Mouse (Mus musculus): ENCODE data around the gene Lhfp. TPM values are rescaled to one million over a fixed set of nuclear protein-coding genes. Genes with fewer than 3 reads are reported as not detected.

Gene Lhfp
- polyA plus RNA-seq, 1 experiment from 2014 or later, result 41.0 TPM

- H3K9me3 ChIP-seq, result no peaks in the 10 kb centered on the region
- no peaks in the 10 kb centered on the region for H3K36me3 ChIP-seq
- WGBS, result 71% methylated on average over 11 of the region's 11 CpGs
- peaks cover 24% of the 10 kb centered on the region for H3K4me1 ChIP-seq
- H3K4me3 ChIP-seq, result peak overlapping the region; percentile 17
- H3K27ac ChIP-seq (replicated peaks), result no peak overlapping the region
- H3K27me3 ChIP-seq, result no peaks in the 10 kb centered on the region
- H3K9ac ChIP-seq (replicated peaks), result peak overlapping the region; percentile 30; the same call in 1 of the 2 replicates
- no peak for ATAC-seq (replicated peaks)
- peak overlapping the region; percentile 29 for H3K4me2 ChIP-seq (replicated peaks)
These were observed 3.5 kb downstream of the Lhfp start for GRCm38 (mm10) chr3:53044682-53045299.

GRCm38 (mm10) chr3:53045697-53046096, 4.4 kb downstream of the Lhfp start:
- H3K4me1 ChIP-seq, result peaks cover 24% of the 10 kb centered on the region
- H3K36me3 ChIP-seq, result no peaks in the 10 kb centered on the region
- H3K4me3 ChIP-seq, result no peak overlapping the region
- no peak overlapping the region for H3K4me2 ChIP-seq (replicated peaks)
- WGBS, result 81% methylated on average over 4 of the region's 4 CpGs
- no peaks in the 10 kb centered on the region for H3K27me3 ChIP-seq
- no peak overlapping the region for H3K27ac ChIP-seq (replicated peaks)
- no peaks in the 10 kb centered on the region for H3K9me3 ChIP-seq
- no peak for ATAC-seq (replicated peaks)
- H3K9ac ChIP-seq (replicated peaks), result no peak overlapping the region

GRCm38 (mm10) chr3:53046371-53046770, 5.0 kb downstream of the Lhfp start:
- WGBS, result 90% methylated on average over 6 of the region's 6 CpGs
- H3K9ac ChIP-seq (replicated peaks), result no peak overlapping the region
- no peaks in the 10 kb centered on the region for H3K9me3 ChIP-seq
- H3K4me1 ChIP-seq, result peaks cover 18% of the 10 kb centered on the region
- no peak overlapping the region for H3K4me3 ChIP-seq
- H3K4me2 ChIP-seq (replicated peaks), result no peak overlapping the region
- H3K27me3 ChIP-seq, result no peaks in the 10 kb centered on the region
- ATAC-seq (replicated peaks), result no peak
- no peaks in the 10 kb centered on the region for H3K36me3 ChIP-seq
- no peak overlapping the region for H3K27ac ChIP-seq (replicated peaks)

- Histone ChIP-seq H3K4me1 (peaks cover 2% of the 10 kb centered on the region; the same call in 1 of the 2 replicates), H3K27me3 (no peaks in the 10 kb centered on the region), H3K36me3 (no peaks in the 10 kb centered on the region), H3K9ac (replicated peaks) (no peak overlapping the region), H3K27ac (replicated peaks) (no peak overlapping the region), H3K4me3 (no peak overlapping the region), H3K9me3 (no peaks in the 10 kb centered on the region), H3K4me2 (replicated peaks) (no peak overlapping the region)
- whole genome bisulfite sequencing, result 58% methylated on average over 8 of the region's 8 CpGs
- no peak for ATAC-seq (replicated peaks)
These were observed 11.1 kb downstream of the Lhfp start for GRCm38 (mm10) chr3:53052385-53052784.

- H3K4me2 ChIP-seq (replicated peaks), result no peak overlapping the region
- H3K9me3 ChIP-seq, result no peaks in the 10 kb centered on the region
- no peak for ATAC-seq (replicated peaks)
- no peak overlapping the region for H3K27ac ChIP-seq (replicated peaks)
- peaks cover 2% of the 10 kb centered on the region; the same call in 1 of the 2 replicates for H3K4me1 ChIP-seq
- no peak overlapping the region for H3K9ac ChIP-seq (replicated peaks)
- no peak overlapping the region for H3K4me3 ChIP-seq
- H3K27me3 ChIP-seq, result no peaks in the 10 kb centered on the region
- no peaks in the 10 kb centered on the region for H3K36me3 ChIP-seq
- WGBS, result 93% methylated on average over 10 of the region's 10 CpGs
These were observed 15.1 kb downstream of the Lhfp start for GRCm38 (mm10) chr3:53056430-53056829.

GRCm38 (mm10) chr3:53059959-53060358, 18.6 kb downstream of the Lhfp start:
- WGBS, result 94% methylated on average over 2 of the region's 2 CpGs

GRCm38 (mm10) chr3:53063423-53064147, 22.3 kb downstream of the Lhfp start:
- Histone ChIP-seq H3K4me2 (replicated peaks) (no peak overlapping the region), H3K36me3 (no peaks in the 10 kb centered on the region), H3K9me3 (no peaks in the 10 kb centered on the region), H3K27ac (replicated peaks) (no peak overlapping the region), H3K9ac (replicated peaks) (no peak overlapping the region), H3K27me3 (no peaks in the 10 kb centered on the region), H3K4me3 (no peak overlapping the region), H3K4me1 (no peaks in the 10 kb centered on the region)
- WGBS, result 59% methylated on average over 13 of the region's 13 CpGs
- no peak for ATAC-seq (replicated peaks)

More at GRCm38 (mm10) chr3:53059959-53060358, 18.6 kb downstream of the Lhfp start:
- no peaks in the 10 kb centered on the region for H3K4me1 ChIP-seq
- no peaks in the 10 kb centered on the region for H3K27me3 ChIP-seq
- no peaks in the 10 kb centered on the region for H3K9me3 ChIP-seq
- H3K27ac ChIP-seq (replicated peaks), result no peak overlapping the region
- no peak overlapping the region for H3K9ac ChIP-seq (replicated peaks)
- H3K36me3 ChIP-seq, result no peaks in the 10 kb centered on the region
- no peak overlapping the region for H3K4me3 ChIP-seq
- no peak for ATAC-seq (replicated peaks)
- no peak overlapping the region for H3K4me2 ChIP-seq (replicated peaks)

- H3K36me3 ChIP-seq, result no peaks in the 10 kb centered on the region
- H3K9ac ChIP-seq (replicated peaks), result no peak overlapping the region
- H3K9me3 ChIP-seq, result no peaks in the 10 kb centered on the region
- H3K4me1 ChIP-seq, result no peaks in the 10 kb centered on the region
- WGBS, result 86% methylated on average over 13 of the region's 13 CpGs
- no peak for ATAC-seq (replicated peaks)
- no peak overlapping the region for H3K4me3 ChIP-seq
- H3K4me2 ChIP-seq (replicated peaks), result no peak overlapping the region
- no peak overlapping the region for H3K27ac ChIP-seq (replicated peaks)
- no peaks in the 10 kb centered on the region for H3K27me3 ChIP-seq
These were observed 24.2 kb downstream of the Lhfp start for GRCm38 (mm10) chr3:53065267-53066094.

- no peak overlapping the region for H3K4me2 ChIP-seq (replicated peaks)
- H3K4me3 ChIP-seq, result no peak overlapping the region
- ATAC-seq (replicated peaks), result no peak
- H3K27me3 ChIP-seq, result no peaks in the 10 kb centered on the region
- no peak overlapping the region for H3K9ac ChIP-seq (replicated peaks)
- H3K4me1 ChIP-seq, result no peaks in the 10 kb centered on the region
- H3K27ac ChIP-seq (replicated peaks), result no peak overlapping the region
- H3K36me3 ChIP-seq, result no peaks in the 10 kb centered on the region
- WGBS, result 88% methylated on average over 4 of the region's 4 CpGs
- H3K9me3 ChIP-seq, result no peaks in the 10 kb centered on the region
These were observed 24.7 kb downstream of the Lhfp start for GRCm38 (mm10) chr3:53066095-53066372.

- 90% methylated on average over 5 of the region's 5 CpGs for WGBS
- no peak for ATAC-seq (replicated peaks)
- no peaks in the 10 kb centered on the region for H3K4me1 ChIP-seq
- H3K27ac ChIP-seq (replicated peaks), result no peak overlapping the region
- H3K27me3 ChIP-seq, result no peaks in the 10 kb centered on the region
- no peak overlapping the region for H3K4me3 ChIP-seq
- H3K36me3 ChIP-seq, result no peaks in the 10 kb centered on the region
- no peaks in the 10 kb centered on the region for H3K9me3 ChIP-seq
- H3K4me2 ChIP-seq (replicated peaks), result no peak overlapping the region
- no peak overlapping the region for H3K9ac ChIP-seq (replicated peaks)
These were observed 27.1 kb downstream of the Lhfp start for GRCm38 (mm10) chr3:53068399-53068798.

GRCm38 (mm10) chr3:53074264-53074663, 32.9 kb downstream of the Lhfp start:
- H3K4me1 ChIP-seq, result no peaks in the 10 kb centered on the region
- H3K27me3 ChIP-seq, result no peaks in the 10 kb centered on the region
- H3K9me3 ChIP-seq, result no peaks in the 10 kb centered on the region
- no peak overlapping the region for H3K4me2 ChIP-seq (replicated peaks)
- H3K36me3 ChIP-seq, result no peaks in the 10 kb centered on the region
- no peak overlapping the region for H3K27ac ChIP-seq (replicated peaks)
- 89% methylated on average over 4 of the region's 4 CpGs for WGBS
- ATAC-seq (replicated peaks), result no peak
- H3K9ac ChIP-seq (replicated peaks), result no peak overlapping the region
- no peak overlapping the region for H3K4me3 ChIP-seq

GRCm38 (mm10) chr3:53074761-53075160, 33.4 kb downstream of the Lhfp start:
- H3K36me3 ChIP-seq, result no peaks in the 10 kb centered on the region
- no peak overlapping the region for H3K9ac ChIP-seq (replicated peaks)
- no peak overlapping the region for H3K27ac ChIP-seq (replicated peaks)
- no peak for ATAC-seq (replicated peaks)
- no peaks in the 10 kb centered on the region for H3K27me3 ChIP-seq
- 72% methylated on average over 3 of the region's 3 CpGs for WGBS
- no peak overlapping the region for H3K4me2 ChIP-seq (replicated peaks)
- no peak overlapping the region for H3K4me3 ChIP-seq
- H3K9me3 ChIP-seq, result no peaks in the 10 kb centered on the region
- no peaks in the 10 kb centered on the region for H3K4me1 ChIP-seq
